Mouse (Mus musculus) spleen, adult 2 months (tissue): ENCODE results near the gene Gatb.

Source experiments
- CTCF ChIP-seq: fragments of 200-500 bp; IDR thresholded peaks from 2 replicates; pipeline ENCODE4 v1.5.1; 2011; ENCODE audit warnings: mild to moderate bottlenecking, inconsistent platforms; ENCODE audit not compliant: insufficient read depth, insufficient read length, insufficient replicate concordance; ENCODE audit errors: extremely low read depth
- POLR2A ChIP-seq: fragments of 200-500 bp; IDR thresholded peaks from 2 replicates; pipeline ENCODE4 v1.6.1; 2011; ENCODE audit warnings: low read depth, low read length, inconsistent platforms

DNA sequence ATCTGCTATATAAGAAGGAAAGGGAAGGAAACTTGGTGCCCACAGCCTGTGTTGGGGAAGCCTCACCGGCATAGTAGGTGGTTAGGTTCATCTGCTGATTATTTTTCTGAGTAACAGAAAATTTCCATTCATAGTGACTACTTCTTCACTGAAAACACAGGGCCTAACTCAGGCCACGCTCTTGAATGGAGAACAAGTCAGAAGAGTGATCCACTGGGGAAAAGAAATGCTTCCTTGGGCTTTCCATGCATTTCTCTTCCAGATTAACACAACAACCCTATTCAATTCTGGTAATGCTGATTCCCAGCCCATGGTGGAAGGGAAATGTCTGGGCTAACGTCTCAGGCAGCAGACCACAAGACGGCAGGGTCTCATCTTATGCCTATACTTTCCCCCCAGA, 124.6 kb downstream of the Gatb start:
- TF ChIP-seq CTCF (no peak), POLR2A (no peak)
